Mouse (Mus musculus) kidney, adult 8-10 months (tissue): ENCODE results near the gene Abhd4.

Experiments used
- DNase-seq, 2 experiments: peaks; one replicate each; pipeline ENCODE4 v3.0.0; 2022

Abhd4 gene

GRCm38 (mm10) chr14:54284839-54285238, 30.9 kb downstream of the Abhd4 start, which contains the start of gene Olfr49:
TSS of gene Olfr49 (minus strand) at chr14:54284939.
- DNase-seq: no peak

DNA sequence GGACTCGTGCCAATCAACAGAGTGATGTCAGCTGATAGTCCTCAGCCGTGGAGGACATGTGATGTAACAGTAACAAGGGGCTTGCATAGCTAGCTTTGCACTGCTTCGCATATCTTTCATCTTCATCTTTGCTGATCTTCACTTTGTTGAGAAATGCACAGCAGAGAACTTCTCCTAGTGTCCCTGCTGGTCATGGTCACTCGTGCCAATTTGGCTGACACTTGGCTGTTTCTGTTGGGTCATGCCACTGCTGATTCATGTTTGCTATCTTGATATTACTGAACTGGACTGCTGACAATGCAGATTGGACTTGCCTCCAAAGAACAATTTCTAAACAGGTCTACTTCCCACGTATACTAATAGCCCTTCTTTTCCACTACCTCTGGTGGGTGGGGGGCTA, 46.1 kb downstream of the Abhd4 start:
- no peak for DNase-seq

- no peak for DNase-seq
These were observed 46.7 kb downstream of the Abhd4 start for GRCm38 (mm10) chr14:54300676-54301075.

DNA sequence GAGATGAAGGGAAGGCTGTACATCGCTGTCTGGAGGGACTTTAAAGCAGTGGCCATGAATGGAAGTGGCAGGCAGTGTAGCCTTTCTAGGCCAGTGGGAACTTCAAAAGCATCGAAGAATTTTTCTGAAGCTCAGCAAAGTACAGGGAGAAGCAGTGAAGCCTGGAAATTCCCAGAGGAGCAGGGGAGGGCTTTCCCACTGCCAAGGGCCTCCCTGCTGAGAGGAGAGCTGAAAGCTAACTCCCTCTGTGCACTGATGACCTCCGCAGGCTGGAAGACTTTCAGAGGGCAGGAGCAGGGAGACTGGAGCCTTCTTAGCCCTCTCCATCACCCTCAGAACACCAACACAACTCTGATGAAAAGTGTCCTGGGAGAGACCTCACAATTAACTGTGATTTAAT, 57.8 kb downstream of the Abhd4 start:
- no peak for DNase-seq
